Mouse (Mus musculus): ENCODE results near the gene Gm17660.

GRCm38 (mm10) chr5:104055816-104056215, 21.6 kb downstream of the Gm17660 start:
- TF ChIP-seq POLR2A (IDR thresholded peaks at IDR 0.05; ENCODE audit: low read depth, low read length) = no peak
- TF ChIP-seq CTCF (IDR thresholded peaks at IDR 0.05; ENCODE audit: extremely low read depth, insufficient read length, insufficient replicate concordance, low read depth, low read length) = no peak

Data from small intestine, adult 2 months (tissue).